Mouse (Mus musculus): ENCODE data around the gene Zfp609. TPM values are rescaled to one million over a fixed set of nuclear protein-coding genes. Genes with fewer than 3 reads are reported as not detected.
"Not testable (repeated sequence)": the region's sequence is repeated elsewhere in the genome, so short reads cannot be mapped to it uniquely, and the experiment has no call there.

Zfp609 gene
- total RNA-seq, 2 experiments from 2014 or later = 54.2 to 62.2 TPM

GRCm38 (mm10) chr9:65724471-65725290 is 102.7 kb downstream of the Zfp609 start:
- Histone ChIP-seq H3K4me3 (no peak overlapping the region), H3K27ac (peak overlapping the region; percentile 84)
- DNase-seq (ENCODE audit: low spot score in 2 of 2) = peak; percentile 26 to 40
- no peak for TF ChIP-seq CTCF (conservative IDR thresholded peaks at IDR 0.05)

- DNase-seq (ENCODE audit: low spot score in 2 of 2) = no peak
- H3K4me3 ChIP-seq = no peak overlapping the region
Observed at GRCm38 (mm10) chr9:65721161-65721566, 106.2 kb downstream of the Zfp609 start.

GRCm38 (mm10) chr9:65718195-65718594 is 109.2 kb downstream of the Zfp609 start:
- TF ChIP-seq CTCF (conservative IDR thresholded peaks at IDR 0.05) = no peak
- no peak for DNase-seq (ENCODE audit: low spot score in 2 of 2)
- Histone ChIP-seq H3K27ac (no peak overlapping the region), H3K4me3 (no peak overlapping the region)

More at GRCm38 (mm10) chr9:65721161-65721566, 106.2 kb downstream of the Zfp609 start:
- TF ChIP-seq CTCF (conservative IDR thresholded peaks at IDR 0.05) = no peak
- no peak overlapping the region; the same call in 1 of the 2 replicates for H3K27ac ChIP-seq

DNA sequence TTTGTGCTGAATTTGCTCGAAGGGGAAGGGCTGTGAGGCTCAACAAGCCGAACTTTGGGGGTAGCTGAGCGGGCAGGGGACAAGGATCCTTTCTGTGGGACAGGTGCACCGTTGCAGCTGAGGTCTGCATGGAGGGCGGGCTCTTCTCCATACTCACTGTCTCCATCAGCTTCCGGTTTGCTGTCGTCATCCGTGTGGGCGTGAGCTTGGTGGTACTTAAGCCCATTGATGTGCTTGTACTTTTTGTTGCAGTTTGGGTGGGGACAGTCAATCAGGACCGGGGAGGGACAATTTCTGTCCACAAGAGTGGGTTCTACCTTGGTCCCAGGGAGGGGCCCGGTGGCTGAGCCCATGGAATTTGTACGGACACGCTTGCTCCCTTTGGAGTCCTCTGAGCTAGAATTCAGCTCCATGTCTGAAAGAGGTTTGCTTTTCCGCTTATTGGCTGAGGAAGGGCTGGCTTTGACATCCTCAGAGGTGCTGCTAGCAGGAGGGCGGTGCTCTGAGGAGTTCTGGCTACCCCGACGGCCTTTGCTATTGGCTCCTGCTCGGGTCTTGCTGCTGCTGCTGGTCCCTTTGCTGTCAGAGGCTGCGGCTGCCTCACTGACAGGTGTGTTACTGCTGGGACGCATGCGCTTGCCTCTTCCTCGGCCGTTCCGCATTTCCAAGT is 123.3 kb downstream of the Zfp609 start:
- Histone ChIP-seq H3K27ac (no peak overlapping the region), H3K4me3 (no peak overlapping the region)
- no peak for DNase-seq (ENCODE audit: low spot score in 2 of 2)
- no peak for TF ChIP-seq CTCF (conservative IDR thresholded peaks at IDR 0.05)

DNA sequence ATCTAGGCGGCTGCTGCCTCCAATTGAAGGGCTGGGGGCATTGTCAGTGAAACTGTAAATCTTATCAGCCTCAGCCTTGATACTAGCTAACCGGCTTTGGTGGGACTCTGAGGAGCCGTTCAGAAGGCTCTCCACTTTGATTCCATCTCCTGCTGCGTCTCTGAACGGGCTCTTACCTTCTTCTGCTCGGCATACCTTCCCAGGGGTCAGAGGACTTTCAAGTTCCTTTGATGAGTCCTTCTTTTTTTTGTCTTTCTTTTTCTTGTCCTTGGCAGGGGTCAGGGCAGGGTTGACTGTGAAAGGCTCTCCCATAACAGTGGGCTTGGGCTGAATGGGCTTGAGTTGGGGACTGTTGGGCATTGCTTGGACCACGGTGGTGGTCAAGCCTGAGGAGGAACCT is 124.1 kb downstream of the Zfp609 start:
- TF ChIP-seq CTCF (conservative IDR thresholded peaks at IDR 0.05) = no peak
- Histone ChIP-seq H3K27ac (no peak overlapping the region), H3K4me3 (no peak overlapping the region)
- DNase-seq (ENCODE audit: low spot score in 2 of 2) = no peak

GRCm38 (mm10) chr9:65702286-65702685 is 125.1 kb downstream of the Zfp609 start:
- Histone ChIP-seq H3K4me3 (no peak overlapping the region), H3K27ac (no peak overlapping the region)
- DNase-seq (ENCODE audit: low spot score in 2 of 2) = no peak
- TF ChIP-seq CTCF (conservative IDR thresholded peaks at IDR 0.05) = no peak

DNA sequence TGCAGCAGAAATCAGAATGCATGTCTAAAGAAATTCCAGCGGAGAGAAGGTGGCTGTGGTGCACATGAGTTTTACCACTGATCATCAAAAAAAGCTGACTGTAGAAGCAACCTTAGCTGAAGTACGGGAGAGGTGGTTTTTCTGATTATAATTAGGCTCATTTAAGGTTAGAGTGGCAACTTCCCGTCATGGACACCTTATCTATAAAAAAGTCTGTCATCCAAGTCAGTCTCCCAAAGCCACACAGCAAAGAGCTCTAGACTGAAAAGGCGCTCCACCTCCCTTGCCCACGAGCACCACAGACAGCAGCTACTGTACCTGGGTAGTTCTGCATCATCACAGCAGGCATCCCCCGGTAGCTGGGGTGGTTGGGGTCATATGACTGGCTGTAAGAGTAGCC is 126.9 kb downstream of the Zfp609 start:
- no peak overlapping the region for H3K27ac ChIP-seq
- no peak for TF ChIP-seq CTCF (conservative IDR thresholded peaks at IDR 0.05)
- no peak for DNase-seq (ENCODE audit: low spot score in 2 of 2)
- H3K4me3 ChIP-seq = no peak overlapping the region

DNA sequence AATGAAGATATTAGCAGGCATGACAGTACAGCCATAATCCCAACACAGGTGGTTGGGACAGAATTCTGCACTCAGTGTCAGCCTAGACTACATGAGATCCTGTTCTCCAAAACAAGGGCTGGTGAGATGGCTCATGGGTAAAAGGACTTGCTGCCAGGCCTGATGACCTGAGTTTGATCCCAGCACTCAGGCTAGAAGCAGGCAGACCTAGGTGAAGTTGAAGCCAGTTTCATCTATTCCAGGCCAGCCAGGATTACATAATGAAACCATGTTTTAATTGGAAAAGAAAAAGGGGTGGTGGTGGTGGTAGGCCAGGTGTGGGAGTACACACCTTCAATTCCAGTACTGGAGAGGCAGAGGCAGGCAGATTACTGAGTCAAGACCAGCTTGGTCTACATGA is 129.4 kb downstream of the Zfp609 start:
- no peak for DNase-seq (ENCODE audit: low spot score in 2 of 2)
- Histone ChIP-seq H3K27ac (peak overlapping the region; percentile 70; the same call in 1 of the 2 replicates), H3K4me3 (no peak overlapping the region)
- no peak for TF ChIP-seq CTCF (conservative IDR thresholded peaks at IDR 0.05)

- TF ChIP-seq CTCF (conservative IDR thresholded peaks at IDR 0.05) = no peak
- DNase-seq (ENCODE audit: low spot score in 2 of 2) = no peak
- Histone ChIP-seq H3K4me3 (no peak overlapping the region), H3K27ac (peak overlapping the region; percentile 70)
Observed at GRCm38 (mm10) chr9:65697356-65697755, 130.0 kb downstream of the Zfp609 start.

DNA sequence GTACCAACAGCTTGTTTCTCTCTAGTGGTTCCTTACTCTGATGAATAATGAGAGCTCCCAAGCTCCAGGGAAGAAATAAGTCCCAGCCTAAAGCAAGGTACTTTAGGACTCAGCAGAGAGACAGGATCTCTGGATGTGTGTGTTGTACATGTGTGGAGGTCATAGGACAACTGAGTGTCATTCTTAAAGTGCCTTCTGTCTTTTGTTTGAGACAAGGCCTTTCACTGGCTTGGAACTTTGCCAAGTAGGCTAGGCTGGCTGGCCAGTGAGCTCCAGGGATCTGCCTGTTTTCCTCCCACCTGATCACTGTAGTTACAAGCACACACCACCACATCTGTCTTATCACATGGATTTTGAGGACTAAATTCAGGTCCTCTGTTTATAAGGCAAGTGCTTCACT is 131.0 kb downstream of the Zfp609 start:
- TF ChIP-seq CTCF (conservative IDR thresholded peaks at IDR 0.05) = no peak
- H3K27ac ChIP-seq = peak overlapping the region; percentile 70
- no peak overlapping the region for H3K4me3 ChIP-seq
- DNase-seq (ENCODE audit: low spot score in 2 of 2) = no peak

GRCm38 (mm10) chr9:65695646-65696045 is 131.7 kb downstream of the Zfp609 start:
- peak; percentile 88 for TF ChIP-seq CTCF (conservative IDR thresholded peaks at IDR 0.05)
- peak overlapping the region; percentile 77 for H3K27ac ChIP-seq
- DNase-seq (ENCODE audit: low spot score in 2 of 2) = peak; percentile 70 to 85
- H3K4me3 ChIP-seq = no peak overlapping the region

GRCm38 (mm10) chr9:65692959-65693603 is 134.3 kb downstream of the Zfp609 start:
- no peak for DNase-seq (ENCODE audit: low spot score in 2 of 2)
- Histone ChIP-seq H3K27ac (peak overlapping the region; percentile 77), H3K4me3 (no peak overlapping the region)
- TF ChIP-seq CTCF (conservative IDR thresholded peaks at IDR 0.05) = no peak

DNA sequence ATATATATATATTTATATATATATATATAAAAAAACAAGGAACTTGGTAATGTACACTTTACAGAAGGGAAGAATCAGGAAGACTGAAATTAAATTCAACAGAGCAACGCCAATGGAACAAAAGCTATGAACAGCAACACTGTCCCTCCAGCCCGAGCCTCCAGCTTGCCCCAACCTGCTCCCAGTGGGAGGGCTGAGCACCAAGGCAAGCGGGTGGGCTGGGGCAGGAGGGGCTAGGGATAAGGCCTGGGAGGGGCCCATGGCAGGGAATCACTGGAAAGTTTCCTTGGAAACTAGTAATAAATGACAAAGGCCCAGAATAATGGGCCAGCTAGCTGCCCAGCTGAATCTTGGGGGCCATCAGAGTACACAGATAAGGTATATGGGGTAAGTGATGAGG is 134.9 kb downstream of the Zfp609 start:
- peak overlapping the region; percentile 77 for H3K27ac ChIP-seq
- no peak for TF ChIP-seq CTCF (conservative IDR thresholded peaks at IDR 0.05)
- DNase-seq (ENCODE audit: low spot score in 2 of 2) = no peak
- no peak overlapping the region for H3K4me3 ChIP-seq

GRCm38 (mm10) chr9:65689869-65690268 is 137.5 kb downstream of the Zfp609 start:
- not testable (repeated sequence) for H3K4me3 ChIP-seq; DNase-seq (ENCODE audit: low spot score in 2 of 2); H3K27ac ChIP-seq
